ENCODE assay signal across 11 mouse cellular contexts in the genomic region with DNA sequence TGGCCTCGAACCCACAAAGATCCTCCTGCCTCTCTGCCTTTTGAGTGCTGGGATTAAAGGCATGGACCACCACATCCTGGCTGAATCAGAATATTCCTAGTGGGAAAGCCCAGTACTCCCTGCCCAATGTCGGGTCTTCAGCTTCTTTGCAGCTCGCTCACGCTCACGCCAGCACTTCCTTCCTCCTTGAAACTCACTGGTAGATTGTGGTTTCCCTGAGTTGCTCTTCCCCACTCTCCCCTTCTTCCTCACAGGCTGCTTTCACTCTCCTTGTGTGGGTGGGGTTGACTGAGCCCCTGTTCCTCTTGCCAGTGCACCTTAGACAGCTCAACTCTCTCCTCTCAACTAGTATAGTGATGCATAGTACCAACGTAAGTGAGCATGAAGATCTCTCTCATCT. TPM values are rescaled to one million over a fixed set of nuclear protein-coding genes. Genes with fewer than 3 reads are reported as not detected.
DNase-seq lines count a peak whose midpoint lies in the region; ATAC-seq lines count a peak whose summit lies in the region.
"Had no signal": no experiment of that assay in that cellular context is flagged by ENCODE, and none has a peak within 500 bp of the region (broad histone marks: within the 10 kb centered on the region; RNA-seq: fewer than 3 reads in every experiment).

No protein-coding gene starts in this region.

- H3K27ac ChIP-seq in heart, embryonic 11.5 days (ENCODE audit: low read depth, low read length) = peak overlapping the region; percentile 62
- H3K27ac ChIP-seq: hindbrain, embryonic 15.5 days had no signal

- intact Hi-C loops in left cerebral cortex, postnatal 10 days (cut with DNase I) = no loop called here

- WGBS in heart, embryonic 11.5 days (ENCODE audit: insufficient replicate concordance) = 68% methylated on average over 6 of the region's 6 CpGs

- no peaks in the 10 kb centered on the region for H3K36me3 ChIP-seq in heart, embryonic 11.5 days (ENCODE audit: control insufficient read depth, insufficient read depth, low read length)
- H3K36me3 ChIP-seq: hindbrain, embryonic 15.5 days had no signal

- no peaks in the 10 kb centered on the region for H3K27me3 ChIP-seq in heart, embryonic 11.5 days (ENCODE audit: control insufficient read depth, insufficient read depth, low read length)
- H3K27me3 ChIP-seq: hindbrain, embryonic 15.5 days had no signal

- H3K4me3 ChIP-seq in heart, embryonic 11.5 days (ENCODE audit: low read depth, low read length) = no peak overlapping the region
- H3K4me3 ChIP-seq: hindbrain, embryonic 15.5 days had no signal

- 0 out of 2 replicates have a peak overlapping the region, but pooled peaks have one; percentile 39 for H3K9ac ChIP-seq in heart, embryonic 11.5 days (ENCODE audit: low read depth, low read length)
- H3K9ac ChIP-seq: hindbrain, embryonic 15.5 days had no signal

- peak; percentile 29 to 40 for DNase-seq in spleen, adult 18-20 months
- no peak for DNase-seq in spleen, postnatal 14 days (ENCODE audit: low spot score in 2 of 2)
- no peak for DNase-seq in frontal cortex, postnatal 36 days (ENCODE audit: low spot score in 2 of 2)
- no peak for DNase-seq in right cerebral cortex, postnatal 10 days (ENCODE audit: low spot score in 2 of 2)
- DNase-seq in left cerebral cortex, postnatal 10 days (ENCODE audit: extremely low spot score in 1 of 2, low spot score in 2 of 2) = no peak

- no peak for ATAC-seq in heart, embryonic 11.5 days (replicated peaks; ENCODE audit: insufficient number of reproducible peaks, low FRiP score, low TSS enrichment)
- peak; percentile 69 for ATAC-seq in megakaryocyte progenitor cell, adult 5-6 weeks (replicated peaks; ENCODE audit: poor library complexity)
- ATAC-seq: lung, postnatal 0 days had no signal

- no peaks in the 10 kb centered on the region; the same call in 1 of the 2 replicates for H3K4me1 ChIP-seq in heart, embryonic 11.5 days (ENCODE audit: control insufficient read depth, insufficient read depth, low read length)
- H3K4me1 ChIP-seq: hindbrain, embryonic 15.5 days had no signal

- no peak overlapping the region for H3K4me2 ChIP-seq in heart, embryonic 11.5 days
- H3K4me2 ChIP-seq: hindbrain, embryonic 15.5 days had no signal

- no peaks in the 10 kb centered on the region for H3K9me3 ChIP-seq in heart, embryonic 11.5 days (replicated peaks; ENCODE audit: control insufficient read depth, low read length)
- H3K9me3 ChIP-seq: hindbrain, embryonic 15.5 days had no signal

RNA-seq across cellular contexts. Expression of a gene that starts 1.8 kb away (rescaled TPM):
- polyA plus RNA-seq in heart, embryonic 11.5 days (2014; fragmentation: Nextera tagmentation; extraction: Ambion mirVana) = 64.3 and 76.3 TPM in 2 replicates
- 11.7 and 25.5 TPM in 2 replicates for total RNA-seq in megakaryocyte progenitor cell, adult 5-6 weeks (2015)
- 9.6 and 20.6 TPM in 2 replicates for total RNA-seq in megakaryocyte progenitor cell, adult 5-6 weeks (2017)
- not detected for total RNA-seq in left cerebral cortex, postnatal 10 days (2021)
- total RNA-seq: gastrocnemius, adult 8-10 months; layer of hippocampus, adult 18-20 months had no signal

RNA-seq across cellular contexts. Expression of a gene that starts 22.3 kb away (rescaled TPM):
- 8.4 and 11.5 TPM in 2 replicates for polyA plus RNA-seq in heart, embryonic 11.5 days (2014; fragmentation: Nextera tagmentation; extraction: Ambion mirVana)
- 6.7 and 9.1 TPM in 2 replicates for total RNA-seq in megakaryocyte progenitor cell, adult 5-6 weeks (2015)
- total RNA-seq in megakaryocyte progenitor cell, adult 5-6 weeks (2017) = 12.6 and 14.4 TPM in 2 replicates
- total RNA-seq in left cerebral cortex, postnatal 10 days (2021) = 1 to 10 TPM; 3.7 to 4.6 TPM

RNA-seq across cellular contexts. Expression of a gene that starts 39.2 kb away (rescaled TPM):
- polyA plus RNA-seq in heart, embryonic 11.5 days (2014; fragmentation: Nextera tagmentation; extraction: Ambion mirVana) = 213 and 243 TPM in 2 replicates
- 743 and 817 TPM in 2 replicates for total RNA-seq in megakaryocyte progenitor cell, adult 5-6 weeks (2015)
- total RNA-seq in megakaryocyte progenitor cell, adult 5-6 weeks (2017) = 148 and 191 TPM in 2 replicates
- total RNA-seq in left cerebral cortex, postnatal 10 days (2021) = 10 to 100 TPM; 52.0 to 52.7 TPM

Comparison
In these comparisons a context has a peak if more than half of its experiments do, and no peak if none do; other contexts are left out.
1. DNase-seq: peak in spleen, adult 18-20 months (2 of 2); none in spleen, postnatal 14 days (0 of 2), frontal cortex, postnatal 36 days (0 of 2), right cerebral cortex, postnatal 10 days (0 of 2) and left cerebral cortex, postnatal 10 days (0 of 2).
2. RNA of a gene that starts 1.8 kb away (total RNA-seq): 9.6 to 25.5 TPM in megakaryocyte progenitor cell, adult 5-6 weeks; not detected in left cerebral cortex, postnatal 10 days; every median in the first group is over 4 times any median in the second.